Mouse (Mus musculus) large intestine, adult 2 months (tissue): ENCODE data around the gene Ankrd24. TPM values are rescaled to one million over a fixed set of nuclear protein-coding genes. Genes with fewer than 3 reads are reported as not detected.
A peak's percentile ranks its signal among the peaks of the same experiment; 100 is the strongest.

Experiments
- DNase-seq: peaks from one replicate; pipeline ENCODE4 v3.0.0-alpha.2; 2012; ENCODE audit warnings: low read depth, low spot score
- WGBS: fragments of 180-500 bp; shearing (Covaris S2); methylation state at CpG from one replicate; pipeline ENCODE4 v1.1.7; 2018; 5-methylcytosine and 5-hydroxymethylcytosine counted together
- polyA plus RNA-seq: library from polyadenylated mRNA; depleted of rRNA; stranded (reverse); fragments of >200 nt; gene quantifications from 2 replicates; pipeline ENCODE4 v1.2.3, GENCODE M21; 2012; rRNA removed

Gene Ankrd24
- polyA plus RNA-seq: 9.6 and 11.8 TPM in 2 replicates

GRCm38 (mm10) chr10:81628390-81628789, at the start of gene Ankrd24:
Gene Ankrd24 (plus strand): TSS chr10:81628540.
- 84% methylated on average over 16 of the region's 16 CpGs for WGBS
- no peak for DNase-seq

GRCm38 (mm10) chr10:81579967-81580366, 48.4 kb upstream of the Ankrd24 start:
- 64% methylated on average over 4 of the region's 4 CpGs for WGBS
- DNase-seq: no peak

- 70% methylated on average over 25 of the region's 25 CpGs for WGBS
- DNase-seq: no peak
These were observed 47.8 kb upstream of the Ankrd24 start for GRCm38 (mm10) chr10:81580441-81581070.

GRCm38 (mm10) chr10:81583347-81583746, 45.0 kb upstream of the Ankrd24 start:
- WGBS: 73% methylated on average over 6 of the region's 6 CpGs
- DNase-seq: no peak

- no peak for DNase-seq
- 87% methylated on average over 7 of the region's 7 CpGs for WGBS
These were observed 39.6 kb upstream of the Ankrd24 start for GRCm38 (mm10) chr10:81588739-81589138.

GRCm38 (mm10) chr10:81591846-81592245, 36.5 kb upstream of the Ankrd24 start:
- DNase-seq: no peak
- WGBS: 48% methylated on average over 9 of the region's 9 CpGs

- WGBS: 77% methylated on average over 7 of the region's 7 CpGs
- DNase-seq: no peak
These were observed 35.7 kb upstream of the Ankrd24 start for GRCm38 (mm10) chr10:81592631-81593030.

- 71% methylated on average over 4 of the region's 4 CpGs for WGBS
These were observed 35.1 kb upstream of the Ankrd24 start for GRCm38 (mm10) chr10:81593223-81593622.

GRCm38 (mm10) chr10:81593935-81594334, 34.4 kb upstream of the Ankrd24 start:
- 74% methylated on average over 18 of the region's 18 CpGs for WGBS
- DNase-seq: no peak

More at GRCm38 (mm10) chr10:81593223-81593622, 35.1 kb upstream of the Ankrd24 start:
- no peak for DNase-seq

- DNase-seq: no peak
- 62% methylated on average over 5 of the region's 5 CpGs for WGBS
These were observed 32.7 kb upstream of the Ankrd24 start for GRCm38 (mm10) chr10:81595599-81595998.

GRCm38 (mm10) chr10:81596611-81597010, 31.7 kb upstream of the Ankrd24 start:
- 44% methylated on average over 10 of the region's 10 CpGs for WGBS
- DNase-seq: no peak

- DNase-seq: no peak
- 9% methylated on average over 11 of the region's 12 CpGs for WGBS
These were observed 31.0 kb upstream of the Ankrd24 start for GRCm38 (mm10) chr10:81597137-81597950.

- no peak for DNase-seq
- WGBS: 64% methylated on average over 3 of the region's 3 CpGs
These were observed 30.0 kb upstream of the Ankrd24 start for GRCm38 (mm10) chr10:81598342-81598741.

- no peak for DNase-seq
- 24% methylated on average over 6 of the region's 6 CpGs for WGBS
These were observed 29.5 kb upstream of the Ankrd24 start for GRCm38 (mm10) chr10:81598871-81599270.

GRCm38 (mm10) chr10:81599630-81600029, 28.7 kb upstream of the Ankrd24 start:
- DNase-seq: no peak
- 81% methylated on average over 5 of the region's 5 CpGs for WGBS

- 82% methylated on average over 10 of the region's 10 CpGs for WGBS
- DNase-seq: no peak
These were observed 28.2 kb upstream of the Ankrd24 start for GRCm38 (mm10) chr10:81600096-81600495.

- WGBS: under 1% methylated on average over 28 of the region's 28 CpGs
- DNase-seq: peak; percentile 69
These were observed 27.6 kb upstream of the Ankrd24 start, which contains the start of gene Tle6 for GRCm38 (mm10) chr10:81600738-81601203. Gene Tle6 (minus strand): TSS chr10:81601073.

GRCm38 (mm10) chr10:81601396-81601905, 26.9 kb upstream of the Ankrd24 start:
- 44% methylated on average over 7 of the region's 7 CpGs for WGBS

GRCm38 (mm10) chr10:81602741-81603151, 25.6 kb upstream of the Ankrd24 start:
- WGBS: 30% methylated on average over 4 of the region's 4 CpGs
- peak; percentile 24 for DNase-seq

More at GRCm38 (mm10) chr10:81601396-81601905, 26.9 kb upstream of the Ankrd24 start:
- no peak for DNase-seq
